Mouse (Mus musculus) olfactory bulb, adult 2 months (tissue): ENCODE results near the gene Proca1.

Experiments
- CTCF ChIP-seq: fragments of 200-500 bp; IDR thresholded peaks from 2 replicates; pipeline ENCODE4 v1.5.1; 2012; ENCODE audit warnings: low read depth, mild to moderate bottlenecking, low read length, moderate library complexity; ENCODE audit not compliant: insufficient read depth
- POLR2A ChIP-seq: fragments of 200-500 bp; IDR thresholded peaks from 2 replicates; pipeline ENCODE4 v1.6.1; 2012; ENCODE audit warnings: mild to moderate bottlenecking, low read depth, low read length, moderate library complexity; ENCODE audit not compliant: insufficient read depth

- TF ChIP-seq CTCF (no peak), POLR2A (no peak)
Measured at GRCm38 (mm10) chr11:78247727-78248140, 54.5 kb downstream of the Proca1 start.
